Mouse (Mus musculus) cerebellum, adult 18-20 months (tissue): ENCODE results near the gene Baiap3.

ENCODE experiments used
- DNase-seq, 2 experiments: peaks; one replicate each; pipeline ENCODE4 v3.0.0; 2021

The Baiap3 gene

DNA sequence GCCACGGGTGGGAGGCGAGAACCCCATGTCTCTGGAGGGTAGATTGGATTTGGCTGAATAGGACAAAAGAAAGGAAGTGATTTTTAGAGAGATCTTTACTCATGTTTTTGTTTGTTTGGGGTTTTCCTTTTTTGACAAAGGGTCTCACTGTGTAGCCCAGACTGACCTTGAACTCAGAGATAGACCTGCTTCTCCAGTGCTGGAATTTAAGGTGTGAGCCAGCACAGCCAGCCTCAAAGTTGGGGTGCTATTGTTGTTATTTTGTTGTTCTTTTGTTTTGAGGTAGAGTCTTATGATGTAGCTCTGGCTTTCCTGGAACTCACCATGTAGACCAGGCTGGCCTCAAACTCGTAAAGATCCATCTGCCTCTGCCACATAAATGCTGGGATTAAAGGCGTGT is 53.8 kb downstream of the Baiap3 start:
- no peak for DNase-seq
